Mouse (Mus musculus) limb, embryonic 14.5 days (tissue): ENCODE results near the gene Acss3. TPM values are rescaled to one million over a fixed set of nuclear protein-coding genes. Genes with fewer than 3 reads are reported as not detected.
A peak's percentile ranks its signal among the peaks of the same experiment; 100 is the strongest.

Experiments used
- ATAC-seq: fragments of 200-750 bp; cut with Nextera tagmentation; 2 replicates; pipeline ENCODE4 v1.8.0; 2017; ENCODE audit warnings: low read depth, moderate number of reproducible peaks, moderate TSS enrichment; ENCODE audit not compliant: low FRiP score
- DNase-seq: peaks from one replicate; pipeline ENCODE4 v3.0.0-alpha.2; 2015; ENCODE audit warnings: low spot score
- H3K27ac ChIP-seq: fragments of 300-500 bp; sonication (generic); replicated peaks from 2 replicates; pipeline ENCODE4 v1.5.1; 2014; ENCODE audit warnings: low read depth, mild to moderate bottlenecking, low read length, moderate library complexity, mixed read lengths
- H3K27me3 ChIP-seq: fragments of 300-500 bp; sonication (generic); 2 replicates; pipeline ENCODE4 v1.6.1; 2014; ENCODE audit warnings: low read length, mixed read lengths; ENCODE audit not compliant: control insufficient read depth, insufficient read depth
- H3K36me3 ChIP-seq: fragments of 300-500 bp; sonication (generic); 2 replicates; pipeline ENCODE4 v1.6.1; 2014; ENCODE audit warnings: mild to moderate bottlenecking, low read length, moderate library complexity, mixed read lengths; ENCODE audit not compliant: control insufficient read depth, insufficient read depth
- H3K4me1 ChIP-seq: fragments of 300-500 bp; sonication (generic); 2 replicates; pipeline ENCODE4 v1.6.1; 2014; ENCODE audit warnings: antibody characterized with exemption, low read length, mixed read lengths; ENCODE audit not compliant: control insufficient read depth, insufficient read depth
- H3K4me2 ChIP-seq: fragments of 300-500 bp; sonication (generic); replicated peaks from 2 replicates; pipeline ENCODE4 v1.6.1; 2014; ENCODE audit warnings: low read depth, mild to moderate bottlenecking, low read length, moderate library complexity; ENCODE audit not compliant: severe bottlenecking
- H3K4me3 ChIP-seq: fragments of 300-500 bp; sonication (generic); replicated peaks from 2 replicates; pipeline ENCODE4 v1.5.1; 2014; ENCODE audit warnings: low read length
- H3K9ac ChIP-seq: fragments of 300-500 bp; sonication (generic); 2 replicates; pipeline ENCODE4 v1.6.1; 2014; ENCODE audit warnings: mild to moderate bottlenecking, low read depth, low read length, moderate library complexity; ENCODE audit not compliant: severe bottlenecking
- H3K9me3 ChIP-seq: fragments of 300-500 bp; sonication (generic); 2 replicates; pipeline ENCODE4 v1.6.1; 2016; ENCODE audit warnings: low read length; ENCODE audit not compliant: control insufficient read depth
- POLR2A ChIP-seq: fragments of 200-500 bp; IDR thresholded peaks from 2 replicates; pipeline ENCODE4 v1.8.0; 2012; ENCODE audit warnings: inconsistent platforms, mild to moderate bottlenecking, moderate library complexity, borderline replicate concordance; ENCODE audit not compliant: insufficient read depth, insufficient read length; ENCODE audit errors: extremely low read depth
- WGBS: fragments of 180-500 bp; shearing (Covaris S2); extraction: QIAGEN DNeasy Blood & Tissue Kit; methylation state at CpG from one replicate; pipeline ENCODE4 v1.1.7; 2014; 5-methylcytosine and 5-hydroxymethylcytosine counted together
- polyA plus RNA-seq, 2 experiments: library from polyadenylated mRNA; depleted of rRNA in 1 of 2; stranded (reverse) in 1 of 2; unstranded in 1 of 2; fragments of >200 nt; fragmentation: Nextera tagmentation in 1 of 2; extraction: Ambion mirVana in 1 of 2; gene quantifications; 2 replicates each; pipeline versions ENCODE4 v1.2.1 to v1.2.3; 2012 to 2014

The Acss3 gene
- polyA plus RNA-seq, 2 experiments, result 2.6 to 6.9 TPM

DNA sequence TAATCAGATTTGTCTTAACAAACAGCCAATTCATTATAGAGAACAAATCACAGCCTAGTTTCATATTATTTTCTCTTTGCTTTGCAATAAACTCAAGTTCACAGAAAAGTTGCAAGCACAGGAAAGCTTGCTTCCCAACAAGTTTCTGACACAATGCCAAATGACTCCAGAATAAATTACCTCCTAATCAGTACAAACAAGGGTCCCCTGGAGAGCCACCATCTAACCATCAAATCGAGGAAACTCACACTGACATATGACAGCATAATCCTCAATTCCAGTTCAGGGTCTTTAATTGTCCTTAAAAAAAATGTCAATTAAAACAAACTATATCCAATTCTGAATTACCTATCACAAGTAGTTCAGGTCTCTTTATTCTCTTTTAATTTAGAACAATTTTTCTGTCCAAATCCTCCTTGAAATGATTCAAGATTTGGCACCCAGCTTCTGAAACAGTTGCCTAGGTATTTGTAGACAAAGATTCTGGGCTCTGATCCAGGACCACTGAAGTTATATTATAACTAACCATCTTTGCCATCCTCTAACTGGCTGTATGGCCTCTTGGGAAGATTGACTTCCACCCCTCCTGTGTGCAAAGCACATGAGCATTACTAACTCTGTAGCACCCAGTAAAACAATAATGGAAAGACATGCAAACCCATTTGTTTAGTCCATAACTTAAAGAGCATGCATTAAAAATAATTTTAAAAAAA, 7.4 kb downstream of the Acss3 start:
- no peaks in the 10 kb centered on the region for H3K4me1 ChIP-seq
- no peaks in the 10 kb centered on the region for H3K27me3 ChIP-seq
- no peak overlapping the region for H3K4me3 ChIP-seq
- no peak overlapping the region for H3K4me2 ChIP-seq
- WGBS, result 17% methylated on average over 1 of the region's 1 CpGs
- no peak overlapping the region for H3K9ac ChIP-seq
- no peak for TF ChIP-seq POLR2A
- H3K36me3 ChIP-seq, result no peaks in the 10 kb centered on the region
- no peaks in the 10 kb centered on the region for H3K9me3 ChIP-seq
- no peak overlapping the region for H3K27ac ChIP-seq
- ATAC-seq (no peak), DNase-seq (no peak)

DNA sequence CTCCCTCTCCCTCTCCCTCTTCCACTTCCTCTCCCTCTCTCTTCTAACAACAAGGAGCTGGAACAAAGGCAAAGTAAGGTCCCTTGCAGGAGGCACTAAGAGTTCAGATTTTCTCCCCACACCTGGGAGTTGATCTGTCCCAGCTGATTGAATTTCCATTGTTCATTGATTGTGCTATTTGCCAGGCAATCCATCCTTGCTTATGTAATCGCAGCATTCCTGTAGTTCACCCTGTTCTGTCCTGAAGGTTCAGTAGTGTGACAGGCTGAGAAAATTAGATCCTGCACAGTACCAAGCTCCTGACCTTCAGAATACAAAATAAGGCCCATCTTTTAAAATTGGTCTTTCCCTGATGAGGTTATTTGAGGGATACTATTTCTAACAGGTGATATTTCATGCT, 8.3 kb downstream of the Acss3 start:
- 57% methylated on average over 1 of the region's 1 CpGs for WGBS
- H3K27ac ChIP-seq, result no peak overlapping the region
- no peak overlapping the region for H3K9ac ChIP-seq
- TF ChIP-seq POLR2A, result no peak
- no peaks in the 10 kb centered on the region for H3K4me1 ChIP-seq
- DNase-seq, result peak; percentile 1
- H3K27me3 ChIP-seq, result no peaks in the 10 kb centered on the region
- H3K4me2 ChIP-seq, result no peak overlapping the region
- H3K36me3 ChIP-seq, result no peaks in the 10 kb centered on the region
- no peak for ATAC-seq
- no peak overlapping the region for H3K4me3 ChIP-seq
- no peaks in the 10 kb centered on the region for H3K9me3 ChIP-seq

DNA sequence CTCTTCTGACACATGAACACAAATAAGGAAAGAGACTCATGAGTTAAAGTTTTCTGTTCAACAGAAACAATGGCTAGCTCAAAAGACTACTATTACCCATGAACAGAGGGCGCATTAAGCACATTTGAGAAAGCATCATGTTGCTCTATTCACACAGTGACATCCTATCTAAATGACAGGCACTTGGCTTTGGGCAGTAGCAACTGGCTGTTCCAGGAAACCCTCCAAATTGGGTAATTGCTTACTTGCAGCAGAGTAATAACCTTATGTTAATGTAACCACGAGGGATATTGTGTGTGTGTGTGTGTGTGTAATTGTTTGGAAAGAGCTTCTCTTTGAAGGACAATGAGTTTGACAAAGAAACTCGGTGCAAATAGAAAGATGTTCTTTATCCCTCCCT, 29.0 kb downstream of the Acss3 start:
- no peak overlapping the region for H3K9ac ChIP-seq
- no peaks in the 10 kb centered on the region for H3K27me3 ChIP-seq
- no peaks in the 10 kb centered on the region for H3K9me3 ChIP-seq
- H3K4me3 ChIP-seq, result no peak overlapping the region
- ATAC-seq (no peak), DNase-seq (no peak)
- no peaks in the 10 kb centered on the region for H3K36me3 ChIP-seq
- WGBS, result 72% methylated on average over 3 of the region's 3 CpGs
- H3K4me2 ChIP-seq, result no peak overlapping the region
- no peak for TF ChIP-seq POLR2A
- H3K27ac ChIP-seq, result no peak overlapping the region
- no peaks in the 10 kb centered on the region for H3K4me1 ChIP-seq

DNA sequence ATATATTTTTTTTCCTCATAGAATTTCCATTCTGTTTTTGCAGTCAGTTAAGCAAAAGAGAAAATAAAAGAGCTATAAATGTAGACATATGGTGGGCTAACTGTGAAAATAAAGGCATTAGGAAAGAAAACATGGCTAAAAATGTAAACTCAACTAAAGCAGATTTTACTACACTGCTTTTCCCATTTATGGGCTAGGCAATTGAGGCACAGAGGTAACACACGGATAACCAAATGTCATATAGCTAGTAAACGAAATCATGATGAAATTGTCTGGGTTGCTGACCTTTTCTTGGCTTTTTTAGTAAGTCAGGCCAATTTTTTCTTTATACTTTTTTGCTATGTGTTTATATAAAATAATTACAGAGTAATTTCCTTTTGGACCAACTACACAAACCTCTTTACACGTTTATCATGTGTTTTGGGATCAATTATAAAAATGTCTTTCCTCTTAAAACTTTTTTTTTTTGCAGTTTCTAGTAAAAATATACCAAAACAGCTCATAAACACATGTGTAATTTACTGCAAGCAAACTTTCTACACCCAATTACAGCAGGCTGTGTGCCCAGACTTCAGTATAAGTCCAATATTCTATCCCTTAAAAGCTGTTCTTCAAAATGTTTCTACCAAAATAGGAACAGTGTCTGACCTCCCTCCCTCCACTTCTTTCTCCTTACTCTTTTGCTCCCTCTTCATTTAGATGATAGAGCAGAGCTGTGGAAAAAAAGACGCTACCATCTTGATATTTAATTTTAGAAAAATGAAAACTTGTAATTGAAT, 69.4 kb downstream of the Acss3 start:
- Histone ChIP-seq H3K4me1 (0 out of 2 replicates have a peak, but pooled peaks cover 3% of the 10 kb centered on the region), H3K9me3 (no peaks in the 10 kb centered on the region), H3K4me3 (no peak overlapping the region), H3K36me3 (no peaks in the 10 kb centered on the region), H3K4me2 (no peak overlapping the region), H3K27me3 (0 out of 2 replicates have a peak, but pooled peaks cover 7% of the 10 kb centered on the region), H3K9ac (no peak overlapping the region), H3K27ac (no peak overlapping the region)
- peak; percentile 77 for ATAC-seq
- no peak for TF ChIP-seq POLR2A
- peak; percentile 51 for DNase-seq
- WGBS, result 38% methylated on average over 4 of the region's 4 CpGs

DNA sequence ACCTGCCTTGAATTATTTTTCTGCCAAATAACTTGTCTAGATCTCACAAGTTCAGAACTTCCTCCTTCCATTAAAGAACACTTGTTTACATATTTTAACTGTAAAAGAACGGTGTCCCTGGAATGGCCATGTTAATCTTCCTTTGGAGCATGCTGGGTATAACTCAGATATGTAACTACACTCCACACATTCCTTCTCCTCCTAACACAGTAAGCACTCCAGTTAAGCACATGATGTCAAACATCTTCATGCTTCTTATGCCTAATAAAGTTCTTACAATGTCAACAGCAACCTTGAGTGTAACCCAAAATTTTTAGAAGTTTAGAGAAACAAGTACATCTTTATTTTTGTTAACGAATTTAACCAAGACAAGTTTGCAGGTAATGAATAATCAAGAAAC, 73.0 kb downstream of the Acss3 start:
- no peaks in the 10 kb centered on the region for H3K36me3 ChIP-seq
- H3K4me2 ChIP-seq, result no peak overlapping the region
- DNase-seq (no peak), ATAC-seq (no peak)
- H3K27me3 ChIP-seq, result no peaks in the 10 kb centered on the region
- TF ChIP-seq POLR2A, result no peak
- 0 out of 2 replicates have a peak, but pooled peaks cover 3% of the 10 kb centered on the region for H3K4me1 ChIP-seq
- no peak overlapping the region for H3K4me3 ChIP-seq
- H3K27ac ChIP-seq, result no peak overlapping the region
- WGBS, result 83% methylated on average over 2 of the region's 2 CpGs
- no peak overlapping the region for H3K9ac ChIP-seq
- no peaks in the 10 kb centered on the region for H3K9me3 ChIP-seq
